Mouse (Mus musculus): ENCODE measurements at regions not wholly inside any gene's neighbourhood (a gene's known extent, or its start where the extent isn't known, plus 50 kb on each side); places are given as distances from the start of the nearest gene placed in this dataset.
"Not testable (repeated sequence)": the region's sequence is repeated elsewhere in the genome, so short reads cannot be mapped to it uniquely, and the experiment has no call there.

DNA sequence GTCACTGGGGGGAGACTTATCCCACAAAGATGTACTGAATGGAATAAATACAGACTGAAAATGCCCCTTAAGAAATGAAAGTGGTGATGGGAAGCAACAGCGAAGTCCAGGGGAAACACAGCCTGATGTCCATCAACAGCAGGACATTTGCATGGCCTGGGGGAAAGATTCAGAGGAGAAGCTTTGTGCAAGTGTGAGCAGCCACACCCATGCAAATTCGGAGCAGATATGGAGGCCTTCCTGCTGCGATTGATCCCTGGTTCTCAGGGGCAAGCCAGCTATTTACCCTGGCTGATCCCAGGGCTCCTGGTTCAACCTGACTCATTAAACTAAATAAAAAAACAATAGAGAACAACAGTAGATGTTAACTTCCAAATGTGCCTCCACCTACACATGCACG is 275.7 kb upstream of the Tgfbr2 start:
- 88% methylated on average over 4 of the region's 4 CpGs for WGBS
- DNase-seq, result no peak
- no peak overlapping the region for H3K4me3 ChIP-seq (replicated peaks; ENCODE audit: insufficient read depth, low read depth, low read length)
- H3K27ac ChIP-seq (ENCODE audit: insufficient read depth, low read length), result no peak overlapping the region
- no peaks in the 10 kb centered on the region for H3K27me3 ChIP-seq (ENCODE audit: control insufficient read depth, insufficient read depth, low read length)
- no peaks in the 10 kb centered on the region for H3K4me1 ChIP-seq (ENCODE audit: control insufficient read depth, insufficient read depth, low read length)
- TF ChIP-seq POLR2A (IDR thresholded peaks at IDR 0.05; ENCODE audit: borderline replicate concordance, insufficient read depth, low read length), result no peak
- no peak for TF ChIP-seq CTCF (IDR thresholded peaks at IDR 0.05; ENCODE audit: borderline replicate concordance, insufficient read depth, low read depth, low read length)

DNA sequence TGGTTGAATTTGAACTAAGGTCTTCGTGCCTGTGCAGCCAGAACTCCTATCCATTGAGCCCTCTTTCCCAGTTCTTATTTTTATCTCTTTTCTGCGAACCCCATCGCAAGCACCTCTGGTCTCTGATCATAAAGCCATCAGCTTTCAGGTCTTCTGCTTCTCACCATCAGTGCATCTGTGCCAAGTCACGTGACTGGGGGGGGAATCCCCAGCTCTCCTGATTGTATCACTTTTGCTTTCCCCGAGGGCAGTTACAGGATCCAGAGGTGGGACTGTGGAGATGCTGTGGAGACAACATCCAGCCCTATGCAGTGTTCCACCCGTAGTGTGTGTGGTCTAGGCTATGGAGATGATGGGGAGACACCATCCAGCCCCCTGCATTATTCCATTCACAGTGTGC is 272.6 kb upstream of the Tgfbr2 start:
- WGBS, result 82% methylated on average over 6 of the region's 6 CpGs
- H3K27me3 ChIP-seq (ENCODE audit: control insufficient read depth, insufficient read depth, low read length), result no peaks in the 10 kb centered on the region
- no peak overlapping the region for H3K4me3 ChIP-seq (replicated peaks; ENCODE audit: insufficient read depth, low read depth, low read length)
- no peak for DNase-seq
- TF ChIP-seq CTCF (IDR thresholded peaks at IDR 0.05; ENCODE audit: borderline replicate concordance, insufficient read depth, low read depth, low read length) (no peak), POLR2A (IDR thresholded peaks at IDR 0.05; ENCODE audit: borderline replicate concordance, insufficient read depth, low read length) (no peak)
- no peak overlapping the region for H3K27ac ChIP-seq (ENCODE audit: insufficient read depth, low read length)
- no peaks in the 10 kb centered on the region for H3K4me1 ChIP-seq (ENCODE audit: control insufficient read depth, insufficient read depth, low read length)

DNA sequence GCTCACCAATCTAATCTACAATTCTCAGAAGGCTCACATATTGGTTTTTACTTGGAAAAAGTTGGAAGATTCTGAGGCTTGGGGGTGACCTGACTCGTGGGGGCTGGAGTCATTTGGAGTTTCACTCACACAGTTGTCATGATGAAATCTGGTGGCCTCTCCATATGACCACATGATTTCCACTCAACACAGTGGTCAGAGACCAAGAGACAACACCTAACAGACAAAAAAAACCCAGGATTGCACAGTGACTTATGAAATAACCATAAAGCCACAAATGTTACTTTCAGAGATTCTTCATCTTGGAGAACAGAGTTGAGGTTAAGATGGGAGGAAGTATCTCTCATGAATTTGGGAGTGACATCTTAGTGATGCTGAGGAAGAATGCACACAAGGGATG is 263.4 kb upstream of the Tgfbr2 start:
- WGBS, result 52% methylated on average over 1 of the region's 1 CpGs
- no peak for DNase-seq
- Histone ChIP-seq H3K4me3 (replicated peaks; ENCODE audit: insufficient read depth, low read depth, low read length) (no peak overlapping the region), H3K4me1 (ENCODE audit: control insufficient read depth, insufficient read depth, low read length) (no peaks in the 10 kb centered on the region), H3K27me3 (ENCODE audit: control insufficient read depth, insufficient read depth, low read length) (no peaks in the 10 kb centered on the region), H3K27ac (ENCODE audit: insufficient read depth, low read length) (no peak overlapping the region)
- TF ChIP-seq POLR2A (IDR thresholded peaks at IDR 0.05; ENCODE audit: borderline replicate concordance, insufficient read depth, low read length) (no peak), CTCF (IDR thresholded peaks at IDR 0.05; ENCODE audit: borderline replicate concordance, insufficient read depth, low read depth, low read length) (no peak)

DNA sequence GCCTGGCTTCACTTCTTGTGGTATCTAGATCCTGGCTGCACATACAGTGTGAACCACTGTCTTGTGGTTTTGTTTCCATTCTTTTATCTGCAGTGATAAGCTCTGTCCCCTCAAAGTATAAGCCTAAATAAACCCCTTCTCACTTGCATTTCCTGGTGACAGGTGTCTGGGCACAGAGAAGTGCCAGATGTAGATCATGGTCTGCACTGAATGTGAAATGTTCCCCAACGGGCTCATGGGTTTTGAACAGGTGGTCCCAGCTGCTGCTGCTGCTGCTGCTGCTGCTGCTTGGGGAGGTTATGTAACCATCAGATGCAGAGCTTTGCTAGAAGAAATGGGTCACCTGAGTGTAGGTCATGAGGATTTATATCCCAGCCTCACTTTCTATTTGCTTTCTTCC is 259.3 kb upstream of the Tgfbr2 start:
- Histone ChIP-seq H3K27ac (ENCODE audit: insufficient read depth, low read length) (no peak overlapping the region), H3K4me3 (replicated peaks; ENCODE audit: insufficient read depth, low read depth, low read length) (no peak overlapping the region), H3K4me1 (ENCODE audit: control insufficient read depth, insufficient read depth, low read length) (no peaks in the 10 kb centered on the region), H3K27me3 (ENCODE audit: control insufficient read depth, insufficient read depth, low read length) (no peaks in the 10 kb centered on the region)
- TF ChIP-seq CTCF (IDR thresholded peaks at IDR 0.05; ENCODE audit: borderline replicate concordance, insufficient read depth, low read depth, low read length) (no peak), POLR2A (IDR thresholded peaks at IDR 0.05; ENCODE audit: borderline replicate concordance, insufficient read depth, low read length) (no peak)
- 55% methylated on average over 1 of the region's 1 CpGs for WGBS
- no peak for DNase-seq

DNA sequence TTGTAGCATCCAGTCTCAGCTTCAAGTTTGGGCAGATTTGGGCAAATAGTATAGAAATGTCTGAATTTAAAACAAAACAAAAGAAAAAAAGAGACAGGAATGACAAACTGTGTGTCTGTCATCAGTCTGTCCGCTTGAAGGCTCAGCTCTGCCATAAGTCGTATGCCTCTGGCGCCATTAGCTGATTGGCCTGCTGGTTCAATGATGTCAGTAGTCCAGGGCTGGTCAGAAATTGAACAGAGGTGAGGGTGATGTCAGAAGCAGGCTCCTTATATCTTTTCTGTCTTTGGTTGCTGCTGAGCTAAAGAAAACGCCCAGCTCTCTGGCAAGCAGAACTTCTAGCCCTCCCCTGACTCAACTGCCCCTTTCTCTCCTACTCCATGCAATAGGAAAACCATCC is 253.9 kb upstream of the Tgfbr2 start:
- no peaks in the 10 kb centered on the region; the same call in 1 of the 2 replicates for H3K27me3 ChIP-seq (ENCODE audit: control insufficient read depth, insufficient read depth, low read length)
- WGBS, result 90% methylated on average over 4 of the region's 4 CpGs
- no peak overlapping the region for H3K4me3 ChIP-seq (replicated peaks; ENCODE audit: insufficient read depth, low read depth, low read length)
- no peaks in the 10 kb centered on the region for H3K4me1 ChIP-seq (ENCODE audit: control insufficient read depth, insufficient read depth, low read length)
- TF ChIP-seq POLR2A (IDR thresholded peaks at IDR 0.05; ENCODE audit: borderline replicate concordance, insufficient read depth, low read length) (no peak), CTCF (IDR thresholded peaks at IDR 0.05; ENCODE audit: borderline replicate concordance, insufficient read depth, low read depth, low read length) (no peak)
- no peak overlapping the region for H3K27ac ChIP-seq (ENCODE audit: insufficient read depth, low read length)
- no peak for DNase-seq

DNA sequence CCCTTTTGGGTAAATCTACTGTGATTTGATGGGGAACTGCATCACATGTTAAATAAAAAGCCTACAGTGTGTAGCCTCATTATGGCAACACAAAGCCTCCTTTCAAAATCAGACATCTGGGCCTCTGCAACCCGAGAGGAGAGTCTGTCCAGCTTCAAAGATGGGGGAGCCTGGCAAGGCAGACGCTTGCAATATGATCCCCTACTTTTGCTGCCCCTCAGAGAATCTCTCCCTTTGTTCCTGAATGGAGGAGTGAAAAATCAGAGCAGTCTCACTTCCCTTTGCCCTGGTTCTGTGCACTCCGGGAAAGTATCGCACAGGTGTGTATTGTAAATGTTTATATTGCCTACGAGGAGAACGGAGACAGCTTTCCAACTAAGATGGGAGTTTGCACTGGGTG is 253.3 kb upstream of the Tgfbr2 start:
- no peaks in the 10 kb centered on the region; the same call in 1 of the 2 replicates for H3K27me3 ChIP-seq (ENCODE audit: control insufficient read depth, insufficient read depth, low read length)
- no peak overlapping the region for H3K27ac ChIP-seq (ENCODE audit: insufficient read depth, low read length)
- H3K4me3 ChIP-seq (replicated peaks; ENCODE audit: insufficient read depth, low read depth, low read length), result no peak overlapping the region
- no peaks in the 10 kb centered on the region for H3K4me1 ChIP-seq (ENCODE audit: control insufficient read depth, insufficient read depth, low read length)
- TF ChIP-seq CTCF (IDR thresholded peaks at IDR 0.05; ENCODE audit: borderline replicate concordance, insufficient read depth, low read depth, low read length) (no peak), POLR2A (IDR thresholded peaks at IDR 0.05; ENCODE audit: borderline replicate concordance, insufficient read depth, low read length) (no peak)
- no peak for DNase-seq
- 71% methylated on average over 6 of the region's 6 CpGs for WGBS

DNA sequence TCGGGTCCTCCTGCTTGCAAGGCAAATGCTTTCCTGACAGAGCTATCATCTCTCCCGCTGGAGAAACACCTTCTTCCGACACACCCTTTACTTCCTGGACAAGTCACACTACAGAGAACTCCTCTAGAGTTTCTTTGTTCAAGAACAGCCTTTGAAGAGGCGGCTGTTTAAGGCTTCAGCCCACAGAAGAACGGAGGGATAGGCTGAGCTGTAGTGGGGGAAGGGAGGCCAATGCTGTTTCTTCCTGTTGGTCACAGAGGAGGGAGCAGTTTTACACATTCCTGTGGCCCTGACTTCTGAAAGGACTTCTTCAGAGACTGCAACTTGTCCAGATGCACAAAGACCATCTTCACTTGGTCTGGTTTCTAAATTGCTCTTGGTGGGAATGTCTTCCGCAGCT is 252.1 kb upstream of the Tgfbr2 start:
- no peak overlapping the region for H3K4me3 ChIP-seq (replicated peaks; ENCODE audit: insufficient read depth, low read depth, low read length)
- no peak for DNase-seq
- WGBS, result 64% methylated on average over 6 of the region's 6 CpGs
- H3K4me1 ChIP-seq (ENCODE audit: control insufficient read depth, insufficient read depth, low read length), result no peaks in the 10 kb centered on the region
- no peaks in the 10 kb centered on the region; the same call in 1 of the 2 replicates for H3K27me3 ChIP-seq (ENCODE audit: control insufficient read depth, insufficient read depth, low read length)
- TF ChIP-seq CTCF (IDR thresholded peaks at IDR 0.05; ENCODE audit: borderline replicate concordance, insufficient read depth, low read depth, low read length) (no peak), POLR2A (IDR thresholded peaks at IDR 0.05; ENCODE audit: borderline replicate concordance, insufficient read depth, low read length) (no peak)
- H3K27ac ChIP-seq (ENCODE audit: insufficient read depth, low read length), result no peak overlapping the region

DNA sequence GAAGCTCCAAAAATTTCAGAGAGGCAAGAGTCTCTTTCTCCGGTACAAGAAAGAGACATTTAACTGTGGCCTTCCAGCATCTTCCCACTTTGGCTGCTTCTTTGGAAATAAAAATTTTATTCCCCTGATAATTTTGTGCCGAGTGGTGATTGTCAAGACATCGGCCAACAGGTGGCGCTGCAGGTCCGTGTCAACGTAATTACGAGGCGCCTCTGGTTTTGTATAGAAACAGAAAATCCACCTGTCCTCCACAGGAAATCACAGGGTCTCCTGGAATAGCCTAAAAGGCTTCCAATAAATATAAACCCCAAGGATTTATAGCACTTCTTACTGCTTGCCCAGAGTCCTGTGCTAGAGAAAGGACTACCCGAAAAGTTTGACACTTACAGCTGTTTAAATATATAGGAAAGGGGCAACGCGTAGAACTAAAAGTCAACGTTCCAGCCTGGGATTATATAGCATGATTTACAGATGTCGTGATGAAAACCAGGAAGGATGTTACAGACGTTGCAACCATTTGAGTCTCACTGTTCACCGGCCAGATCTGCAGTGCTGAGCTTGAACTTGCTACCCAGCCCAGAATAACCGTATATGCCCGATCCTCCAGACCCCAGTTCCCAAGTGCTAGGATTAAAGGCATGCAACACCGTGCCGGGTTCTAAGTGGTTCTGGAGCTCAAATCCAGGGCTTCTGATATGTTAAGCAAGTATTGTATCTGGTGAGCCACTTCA is 251.3 kb upstream of the Tgfbr2 start:
- Histone ChIP-seq H3K4me1 (ENCODE audit: control insufficient read depth, insufficient read depth, low read length) (no peaks in the 10 kb centered on the region), H3K4me3 (replicated peaks; ENCODE audit: insufficient read depth, low read depth, low read length) (no peak overlapping the region), H3K27ac (ENCODE audit: insufficient read depth, low read length) (no peak overlapping the region), H3K27me3 (ENCODE audit: control insufficient read depth, insufficient read depth, low read length) (no peaks in the 10 kb centered on the region; the same call in 1 of the 2 replicates)
- 53% methylated on average over 19 of the region's 19 CpGs for WGBS
- DNase-seq, result peak; percentile 47 to 67
- TF ChIP-seq CTCF (IDR thresholded peaks at IDR 0.05; ENCODE audit: borderline replicate concordance, insufficient read depth, low read depth, low read length) (peak; percentile 78; the same call in 1 of the 2 replicates), POLR2A (IDR thresholded peaks at IDR 0.05; ENCODE audit: borderline replicate concordance, insufficient read depth, low read length) (no peak)

DNA sequence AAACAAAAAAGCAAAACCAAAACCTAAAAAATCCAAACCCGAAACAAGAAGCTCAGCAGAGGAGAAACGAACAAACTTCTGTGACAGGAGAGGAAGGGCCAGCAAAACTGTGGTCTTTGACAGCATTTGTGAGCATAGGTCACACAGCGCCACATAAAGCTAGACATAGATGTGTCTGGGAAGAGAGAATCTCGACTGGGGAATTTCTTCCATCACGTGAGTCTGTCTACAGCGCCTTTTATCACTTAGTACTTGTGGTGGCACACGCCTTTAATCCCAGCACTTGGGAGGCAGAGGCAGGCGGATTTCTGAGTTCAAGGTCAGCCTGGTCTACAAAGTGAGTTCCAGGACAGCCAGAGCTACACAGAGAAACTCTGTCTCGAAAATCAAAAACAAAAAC is 250.2 kb upstream of the Tgfbr2 start:
- H3K27ac ChIP-seq (ENCODE audit: insufficient read depth, low read length); H3K27me3 ChIP-seq (ENCODE audit: control insufficient read depth, insufficient read depth, low read length); H3K4me3 ChIP-seq (replicated peaks; ENCODE audit: insufficient read depth, low read depth, low read length); H3K4me1 ChIP-seq (ENCODE audit: control insufficient read depth, insufficient read depth, low read length); DNase-seq: not testable (repeated sequence)
- 85% methylated on average over 9 of the region's 9 CpGs for WGBS
